Mouse (Mus musculus) liver, embryonic 16.5 days (tissue): ENCODE measurements around the gene Gm21921. TPM values are rescaled to one million over a fixed set of nuclear protein-coding genes. Genes with fewer than 3 reads are reported as not detected.
"Not testable (repeated sequence)": the region's sequence is repeated elsewhere in the genome, so short reads cannot be mapped to it uniquely, and the experiment has no call there.

Experiments used
- ATAC-seq: fragments of 200-750 bp; cut with Nextera tagmentation; 2 replicates; pipeline ENCODE4 v1.8.0; 2017; ENCODE audit warnings: low read depth, mild to moderate bottlenecking, moderate number of reproducible peaks, moderate library complexity
- H3K27ac ChIP-seq: fragments of 300-500 bp; sonication (generic); 2 replicates; pipeline ENCODE4 v1.5.1; 2014; ENCODE audit warnings: mild to moderate bottlenecking, low read length
- H3K27me3 ChIP-seq: fragments of 300-500 bp; sonication (generic); 2 replicates; pipeline ENCODE4 v1.6.1; 2014; ENCODE audit warnings: low read depth, low read length, mixed read lengths; ENCODE audit not compliant: control insufficient read depth, insufficient read depth
- H3K36me3 ChIP-seq: fragments of 300-500 bp; sonication (generic); 2 replicates; pipeline ENCODE4 v1.6.1; 2014; ENCODE audit warnings: mild to moderate bottlenecking; ENCODE audit not compliant: control insufficient read depth, insufficient read depth
- H3K4me1 ChIP-seq: fragments of 300-500 bp; sonication (generic); 2 replicates; pipeline ENCODE4 v1.6.1; 2014; ENCODE audit warnings: low read depth, low read length, mixed read lengths; ENCODE audit not compliant: control insufficient read depth
- H3K4me2 ChIP-seq: fragments of 300-500 bp; sonication (generic); 2 replicates; pipeline ENCODE4 v1.6.1; 2014; ENCODE audit warnings: low read depth, low read length, mixed read lengths
- H3K4me3 ChIP-seq: fragments of 300-500 bp; sonication (generic); 2 replicates; pipeline ENCODE4 v1.5.1; 2014; ENCODE audit warnings: low read depth, mild to moderate bottlenecking, low read length
- H3K9ac ChIP-seq: fragments of 300-500 bp; sonication (generic); 2 replicates; pipeline ENCODE4 v1.6.1; 2014; ENCODE audit warnings: low read depth, low read length
- H3K9me3 ChIP-seq: fragments of 300-500 bp; sonication (generic); replicated peaks from 2 replicates; pipeline ENCODE4 v1.6.1; 2016; ENCODE audit warnings: low read length; ENCODE audit not compliant: control insufficient read depth
- WGBS: fragments of 180-500 bp; shearing (Covaris S2); extraction: QIAGEN DNeasy Blood & Tissue Kit; methylation state at CpG from one replicate; pipeline ENCODE4 v1.1.7; 2014; ENCODE audit not compliant: insufficient replicate concordance; 5-methylcytosine and 5-hydroxymethylcytosine counted together
- polyA plus RNA-seq: library from polyadenylated mRNA; unstranded; fragments of >200 nt; fragmentation: Nextera tagmentation; extraction: Ambion mirVana; gene quantifications from 2 replicates; pipeline ENCODE4 v1.2.1, GENCODE M21; 2015

The Gm21921 gene
- polyA plus RNA-seq: not detected in 2 replicates

GRCm38 (mm10) chrY:24796143-24796542, at the start of gene Gm21921:
Gene Gm21921, minus strand, starts transcription at chrY:24796243.
- not testable (repeated sequence) for H3K4me2 ChIP-seq, H3K9me3 ChIP-seq, H3K4me1 ChIP-seq, H3K9ac ChIP-seq, H3K27ac ChIP-seq, H3K4me3 ChIP-seq, ATAC-seq, H3K36me3 ChIP-seq, H3K27me3 ChIP-seq
- WGBS: no CpG with 5 or more reads among the region's 2 CpGs
